Mouse (Mus musculus) liver, postnatal 0 days (tissue): Measurements from ENCODE around the gene Gm9857. TPM values are rescaled to one million over a fixed set of nuclear protein-coding genes. Genes with fewer than 3 reads are reported as not detected.

Source experiments
- ATAC-seq: fragments of 200-750 bp; cut with Nextera tagmentation; 2 replicates; pipeline ENCODE4 v1.8.0; 2017; ENCODE audit warnings: mild to moderate bottlenecking, moderate library complexity
- DNase-seq: peaks from one replicate; pipeline ENCODE4 v3.0.0-alpha.2; 2016
- H3K27ac ChIP-seq: fragments of 300-500 bp; sonication (generic); 2 replicates; pipeline ENCODE4 v1.5.1; 2014; ENCODE audit warnings: antibody characterized with exemption, moderate library complexity, mild to moderate bottlenecking, low read depth
- H3K27me3 ChIP-seq: fragments of 300-500 bp; sonication (generic); 2 replicates; pipeline ENCODE4 v1.6.1; 2014; ENCODE audit warnings: low read length, control low read depth, mixed read lengths; ENCODE audit not compliant: insufficient read depth
- H3K36me3 ChIP-seq: fragments of 300-500 bp; sonication (generic); replicated peaks from 2 replicates; pipeline ENCODE4 v1.6.1; 2014; ENCODE audit warnings: mild to moderate bottlenecking, control low read depth, low read length, moderate library complexity, mixed read lengths; ENCODE audit not compliant: insufficient read depth
- H3K4me1 ChIP-seq: fragments of 300-500 bp; sonication (generic); 2 replicates; pipeline ENCODE4 v1.6.1; 2014; ENCODE audit warnings: antibody characterized with exemption, mild to moderate bottlenecking, control low read depth; ENCODE audit not compliant: insufficient read depth
- H3K4me2 ChIP-seq: fragments of 300-500 bp; sonication (generic); 2 replicates; pipeline ENCODE4 v1.6.1; 2014; ENCODE audit warnings: low read depth, mild to moderate bottlenecking, low read length, moderate library complexity, mixed read lengths
- H3K4me3 ChIP-seq: fragments of 300-500 bp; sonication (generic); 2 replicates; pipeline ENCODE4 v1.5.1; 2014; ENCODE audit warnings: low read depth, low read length
- H3K9ac ChIP-seq: fragments of 300-500 bp; sonication (generic); replicated peaks from 2 replicates; pipeline ENCODE4 v1.6.1; 2014; ENCODE audit warnings: mild to moderate bottlenecking, moderate library complexity
- H3K9me3 ChIP-seq: fragments of 300-500 bp; sonication (generic); 2 replicates; pipeline ENCODE4 v1.6.1; 2016; ENCODE audit warnings: mild to moderate bottlenecking, control low read depth, low read length, mixed read lengths
- CTCF ChIP-seq: sonication (generic); IDR thresholded peaks from 2 replicates; pipeline ENCODE4 v1.5.1; 2016; ENCODE audit warnings: antibody characterized with exemption, low read depth
- EP300 ChIP-seq: IDR thresholded peaks from 2 replicates; pipeline ENCODE4 v1.6.1; 2016; ENCODE audit warnings: antibody characterized with exemption, low read depth, mild to moderate bottlenecking
- WGBS: fragments of 180-500 bp; shearing (Covaris S2); extraction: QIAGEN DNeasy Blood & Tissue Kit; methylation state at CpG from one replicate; pipeline ENCODE4 v1.1.7; 2014; ENCODE audit not compliant: insufficient replicate concordance; 5-methylcytosine and 5-hydroxymethylcytosine counted together
- polyA plus RNA-seq: library from polyadenylated mRNA; unstranded; fragments of >200 nt; fragmentation: Nextera tagmentation; extraction: Ambion mirVana; gene quantifications from 2 replicates; pipeline ENCODE4 v1.2.1, GENCODE M21; 2015

Gm9857 gene
- polyA plus RNA-seq, 1 experiment from 2014 or later: not detected

GRCm38 (mm10) chr3:108892914-108893313 is 47.3 kb downstream of the Gm9857 start:
- WGBS: 55% methylated on average over 4 of the region's 4 CpGs
- no peak for ATAC-seq
- H3K27ac ChIP-seq: no peak overlapping the region

GRCm38 (mm10) chr3:108892080-108892479 is 48.2 kb downstream of the Gm9857 start:
- no peaks in the 10 kb centered on the region for H3K9me3 ChIP-seq
- H3K4me3 ChIP-seq: no peak overlapping the region
- no peaks in the 10 kb centered on the region for H3K27me3 ChIP-seq
- TF ChIP-seq EP300: no peak
- no peak for TF ChIP-seq CTCF
- H3K27ac ChIP-seq: no peak overlapping the region
- DNase-seq: no peak
- ATAC-seq: no peak
- H3K36me3 ChIP-seq: no peaks in the 10 kb centered on the region
- WGBS: 82% methylated on average over 1 of the region's 1 CpGs
- H3K4me1 ChIP-seq: 0 out of 2 replicates have a peak, but pooled peaks cover 4% of the 10 kb centered on the region
- no peak overlapping the region for H3K4me2 ChIP-seq
- no peak overlapping the region for H3K9ac ChIP-seq

More at GRCm38 (mm10) chr3:108892914-108893313, 47.3 kb downstream of the Gm9857 start:
- Histone ChIP-seq H3K4me1 (no peaks in the 10 kb centered on the region), H3K9ac (no peak overlapping the region), H3K4me2 (no peak overlapping the region), H3K9me3 (no peaks in the 10 kb centered on the region), H3K27me3 (no peaks in the 10 kb centered on the region), H3K36me3 (no peaks in the 10 kb centered on the region), H3K4me3 (no peak overlapping the region)
- TF ChIP-seq CTCF (no peak), EP300 (no peak)
- DNase-seq: no peak

Other genes starting within 250 kb of the Gm9857 start
- 18.3 and 21.6 TPM in 2 replicates for gene Gpsm2, start 218.1 kb downstream of the Gm9857 start, polyA plus RNA-seq
- 0.06 and 0.13 TPM in 2 replicates for gene Aknad1, start 200.8 kb downstream of the Gm9857 start, polyA plus RNA-seq
- gene Stxbp3, start 99.9 kb downstream of the Gm9857 start, polyA plus RNA-seq: 18.1 and 19.3 TPM in 2 replicates
- gene Fndc7, start 50.4 kb downstream of the Gm9857 start, polyA plus RNA-seq: 0.06 and 0.09 TPM in 2 replicates
- gene Prpf38b, start 28.7 kb downstream of the Gm9857 start, polyA plus RNA-seq: 21.5 and 23.9 TPM in 2 replicates
- gene Henmt1, start 572 bp downstream of the Gm9857 start, polyA plus RNA-seq: not detected in 2 replicates
- gene Fam102b, start 87.2 kb upstream of the Gm9857 start, polyA plus RNA-seq: 1.9 and 2.2 TPM in 2 replicates
- gene Slc25a54, start 140.0 kb upstream of the Gm9857 start, polyA plus RNA-seq: not detected in 2 replicates
- gene Slc25a24, start 182.7 kb upstream of the Gm9857 start, polyA plus RNA-seq: 4.0 and 5.7 TPM in 2 replicates